Mouse (Mus musculus) lung, adult 18-20 months (tissue): ENCODE results near the gene Gnas.
"Not testable (repeated sequence)": the region's sequence is repeated elsewhere in the genome, so short reads cannot be mapped to it uniquely, and the experiment has no call there.

Source experiments
- DNase-seq, 2 experiments: peaks; one replicate each; pipeline ENCODE4 v3.0.0; 2022; ENCODE audit warnings: mixed read lengths in 2 of 2

Gene Gnas

DNA sequence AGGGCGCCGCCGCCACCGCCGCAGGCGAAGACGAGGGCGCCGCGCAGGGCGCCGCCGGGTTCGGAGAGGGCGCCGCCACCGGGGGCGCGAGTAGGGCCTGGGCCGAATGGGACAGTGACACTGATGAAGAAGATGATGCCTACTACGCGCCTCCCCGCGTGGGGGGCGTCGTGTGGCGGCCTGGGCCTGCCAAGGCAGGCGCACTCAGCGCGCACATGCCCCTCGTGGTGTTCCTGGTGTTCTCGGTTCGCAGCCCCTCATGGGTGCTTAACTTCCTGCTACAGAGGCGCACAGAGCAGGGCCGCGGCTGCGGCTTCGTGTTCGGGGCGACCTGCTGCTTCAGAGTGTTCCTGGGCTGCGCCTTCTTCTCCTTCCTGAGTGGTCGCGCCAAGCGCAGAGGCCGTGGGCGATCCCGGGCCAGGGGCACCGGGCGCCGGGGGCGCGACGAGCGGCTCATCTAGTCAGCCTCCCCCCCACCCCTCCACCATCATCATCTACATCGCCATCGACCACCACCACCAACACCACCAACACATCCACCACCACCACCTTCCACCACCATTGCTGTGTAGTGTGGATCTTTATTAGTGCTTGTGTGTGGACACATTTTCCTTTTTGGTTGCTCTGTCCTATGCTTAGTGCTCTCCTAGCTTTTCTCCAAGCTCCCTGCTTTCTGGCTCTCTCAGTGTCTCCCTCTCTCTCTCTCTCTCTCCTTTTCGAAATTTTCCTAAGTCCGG lies 45.0 kb downstream of the Gnas start:
- DNase-seq = peak; percentile 24 to 44

DNA sequence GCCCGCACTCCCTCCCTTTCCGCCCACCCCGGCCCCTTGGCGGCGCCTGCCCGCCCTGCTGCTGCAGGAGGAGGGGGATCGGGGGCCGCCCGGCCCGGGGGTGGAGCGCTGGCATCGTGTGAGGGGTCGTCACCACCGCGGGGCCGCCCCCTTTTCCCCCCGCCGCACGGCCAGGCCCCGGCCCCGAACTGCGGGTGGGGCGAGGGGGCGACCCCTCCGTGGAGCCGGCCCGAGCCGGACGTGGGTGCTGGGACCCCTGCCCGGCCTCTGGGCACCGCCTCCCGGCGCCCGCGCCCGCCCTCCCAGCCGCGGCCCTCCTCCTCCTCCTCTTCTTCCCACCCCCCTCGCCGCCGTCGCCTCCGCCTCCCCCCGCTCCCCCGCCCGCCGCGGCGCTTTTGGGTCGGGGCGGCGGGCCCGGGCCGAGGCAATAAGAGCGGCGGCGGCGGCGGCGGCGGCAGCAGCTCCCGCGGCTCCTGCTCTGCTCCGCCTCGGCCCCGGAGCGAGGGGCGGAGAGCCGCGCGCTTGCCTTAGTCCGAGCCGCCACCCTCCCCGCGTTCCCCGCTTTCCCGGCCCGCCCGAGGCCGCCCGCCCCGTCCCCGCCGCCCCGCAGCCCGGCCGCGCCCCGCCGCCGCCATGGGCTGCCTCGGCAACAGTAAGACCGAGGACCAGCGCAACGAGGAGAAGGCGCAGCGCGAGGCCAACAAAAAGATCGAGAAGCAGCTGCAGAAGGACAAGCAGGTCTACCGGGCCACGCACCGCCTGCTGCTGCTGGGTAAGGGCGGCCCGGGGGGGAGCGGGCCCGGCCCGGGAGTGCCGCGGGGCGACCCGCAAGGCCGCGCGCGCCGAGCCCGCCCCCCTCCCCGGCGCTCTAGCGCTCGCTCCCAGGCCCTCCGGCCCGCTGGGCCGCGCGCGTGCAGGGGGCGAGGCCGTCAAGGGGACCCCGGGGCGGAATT lies 45.8 kb downstream of the Gnas start:
- peak; percentile 82 to 83 for DNase-seq

DNA sequence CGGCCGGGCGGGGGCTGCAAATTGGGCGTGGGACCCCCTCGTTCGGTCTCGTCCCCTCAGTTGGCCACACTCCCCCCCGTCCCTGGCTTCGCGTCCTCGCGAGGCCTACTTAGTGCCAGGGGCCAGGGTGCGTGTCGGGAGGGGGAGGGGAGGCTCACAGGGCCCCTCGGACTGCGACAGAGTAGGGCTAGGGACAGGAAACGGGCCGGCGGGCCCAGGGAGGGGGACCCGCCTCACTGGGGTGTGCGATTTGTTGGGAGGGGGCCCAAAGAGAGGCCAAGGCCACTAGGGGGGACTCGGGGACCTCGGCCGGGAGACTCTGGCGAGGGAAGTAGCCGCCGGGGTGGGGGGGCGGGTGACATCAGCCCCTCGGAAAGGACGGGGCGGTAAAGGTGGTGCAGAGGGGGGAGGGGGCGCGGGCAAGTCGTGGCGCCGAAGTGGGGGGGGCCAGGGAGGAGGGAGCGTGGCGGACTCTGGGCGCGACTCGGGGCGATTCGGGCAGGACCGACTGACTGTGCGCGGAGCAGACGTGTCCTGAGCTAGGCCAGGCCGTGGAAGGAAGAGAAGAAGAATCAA lies 46.6 kb downstream of the Gnas start:
- peak; percentile 72 to 77 for DNase-seq

DNA sequence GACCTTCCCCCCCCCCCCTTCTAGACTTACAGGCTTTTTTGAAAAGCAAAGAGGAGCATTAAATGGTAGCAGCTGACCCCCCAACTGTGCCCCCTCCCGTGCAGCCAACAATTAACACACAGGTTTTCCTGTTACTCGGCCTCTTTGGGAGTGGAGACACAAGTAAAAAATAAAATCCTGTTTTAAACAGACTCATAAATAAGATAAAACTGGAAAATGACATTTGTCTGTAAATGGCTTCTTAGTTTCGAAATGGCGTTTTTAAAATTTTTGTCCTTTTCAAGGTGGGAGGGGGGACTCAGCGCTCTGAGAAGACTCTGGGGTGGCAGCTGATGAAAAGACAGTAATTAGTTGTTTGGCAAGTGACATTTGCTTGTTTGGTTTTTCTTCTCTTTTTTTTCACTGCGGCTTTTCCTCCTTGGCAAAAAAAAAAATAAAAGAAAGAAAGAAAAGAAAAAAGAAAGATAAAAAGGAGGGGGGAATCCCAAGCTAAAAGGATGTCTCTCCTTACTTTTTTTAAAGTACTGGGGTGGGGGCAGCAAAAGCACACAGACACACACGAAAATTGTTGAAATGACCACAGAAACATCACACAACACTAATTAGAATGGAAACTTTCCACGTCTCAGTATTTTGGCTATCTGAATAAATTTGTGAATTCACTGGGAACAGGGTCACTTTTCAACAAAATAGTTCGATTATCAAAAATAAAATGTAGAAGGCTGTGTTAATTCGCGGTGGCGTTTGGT lies 47.3 kb downstream of the Gnas start:
- no peak for DNase-seq

DNA sequence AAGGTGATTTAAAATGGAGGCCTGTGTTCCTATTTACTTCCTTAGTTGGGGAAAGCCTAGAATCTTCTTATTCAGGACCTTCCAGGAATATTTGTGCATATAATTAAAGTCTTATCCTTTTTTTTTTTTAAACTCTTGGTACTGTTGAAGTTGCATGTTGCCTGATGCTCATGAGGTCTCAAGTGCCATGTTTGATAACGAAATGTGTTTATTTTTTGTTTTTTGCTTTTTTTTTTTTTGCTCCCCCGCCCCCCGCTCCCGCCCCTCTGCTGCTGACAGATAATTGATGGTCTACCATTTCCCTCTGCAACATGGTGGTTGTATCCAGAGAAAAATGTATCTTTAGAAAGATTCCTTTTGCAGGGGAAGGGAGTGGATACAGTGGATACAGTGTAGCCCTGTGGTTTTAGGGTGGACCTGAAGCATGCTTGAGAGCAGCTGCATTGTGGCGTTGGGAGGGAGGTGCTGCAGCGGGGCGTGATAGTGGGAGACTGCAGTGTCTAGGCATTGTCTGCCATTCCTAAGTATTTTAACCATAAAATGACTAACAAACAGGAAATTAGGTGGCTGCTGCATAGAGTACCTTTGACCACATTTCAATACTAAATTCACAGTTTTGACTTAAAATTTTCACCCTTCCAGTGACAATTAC lies 49.2 kb downstream of the Gnas start:
- DNase-seq = peak in 1 of 2 experiments; percentile 33

DNA sequence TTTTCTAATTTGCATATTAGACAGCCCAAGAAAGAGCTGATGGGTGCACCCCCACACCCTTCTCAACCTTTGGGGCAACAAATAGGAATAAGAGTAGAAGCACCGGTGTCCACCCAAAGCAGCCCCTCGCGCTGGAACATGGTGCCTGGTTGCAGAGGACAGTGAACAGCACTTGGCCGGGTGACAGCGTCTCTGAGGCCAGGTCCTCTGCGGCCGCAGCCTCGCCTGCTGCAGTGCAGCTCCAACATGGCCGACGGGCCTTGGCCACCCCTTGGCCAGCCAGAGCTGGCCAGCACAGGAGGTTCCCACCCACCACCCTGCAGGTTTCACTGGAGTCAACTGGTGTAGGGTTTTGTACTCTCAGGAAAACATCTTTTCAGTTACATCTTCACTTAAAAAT lies 50.3 kb downstream of the Gnas start:
- DNase-seq = no peak

DNA sequence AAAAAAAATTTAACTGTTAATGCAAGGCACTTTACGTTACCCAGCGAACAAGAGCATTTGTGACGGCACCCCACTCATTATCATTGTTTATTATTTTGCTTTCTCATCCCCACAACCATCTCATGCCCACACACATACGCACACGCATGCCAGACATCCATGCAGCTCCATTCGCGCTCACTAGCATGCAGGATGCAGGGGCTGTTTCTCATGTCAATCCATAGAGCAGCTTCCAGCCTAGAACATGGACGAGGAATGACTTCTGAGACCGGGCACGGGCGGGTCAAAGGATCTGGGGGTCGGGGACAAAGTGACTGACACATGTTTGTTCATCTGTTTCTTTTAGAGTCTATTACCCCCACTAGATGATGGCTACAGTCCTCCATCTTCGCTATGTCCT lies 53.2 kb downstream of the Gnas start:
- DNase-seq = no peak

DNA sequence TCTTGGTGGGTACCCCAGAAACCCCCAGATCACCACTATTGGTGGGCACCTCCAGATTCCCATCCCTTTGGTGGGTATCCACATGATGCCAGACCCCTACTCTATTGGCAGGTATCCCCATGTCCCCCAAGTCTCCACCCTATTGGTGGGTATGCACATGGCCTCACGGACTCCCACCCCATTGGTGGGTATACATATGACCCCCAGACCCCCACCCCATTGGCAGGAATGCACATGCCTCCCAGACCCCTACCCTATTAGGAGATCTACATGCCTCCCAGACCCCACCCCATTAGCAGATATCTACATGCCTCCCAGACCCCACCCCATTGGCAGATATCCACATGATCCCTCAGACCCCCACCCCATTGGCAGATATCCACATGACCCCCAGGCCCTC lies 55.6 kb downstream of the Gnas start:
- DNase-seq = no peak

DNA sequence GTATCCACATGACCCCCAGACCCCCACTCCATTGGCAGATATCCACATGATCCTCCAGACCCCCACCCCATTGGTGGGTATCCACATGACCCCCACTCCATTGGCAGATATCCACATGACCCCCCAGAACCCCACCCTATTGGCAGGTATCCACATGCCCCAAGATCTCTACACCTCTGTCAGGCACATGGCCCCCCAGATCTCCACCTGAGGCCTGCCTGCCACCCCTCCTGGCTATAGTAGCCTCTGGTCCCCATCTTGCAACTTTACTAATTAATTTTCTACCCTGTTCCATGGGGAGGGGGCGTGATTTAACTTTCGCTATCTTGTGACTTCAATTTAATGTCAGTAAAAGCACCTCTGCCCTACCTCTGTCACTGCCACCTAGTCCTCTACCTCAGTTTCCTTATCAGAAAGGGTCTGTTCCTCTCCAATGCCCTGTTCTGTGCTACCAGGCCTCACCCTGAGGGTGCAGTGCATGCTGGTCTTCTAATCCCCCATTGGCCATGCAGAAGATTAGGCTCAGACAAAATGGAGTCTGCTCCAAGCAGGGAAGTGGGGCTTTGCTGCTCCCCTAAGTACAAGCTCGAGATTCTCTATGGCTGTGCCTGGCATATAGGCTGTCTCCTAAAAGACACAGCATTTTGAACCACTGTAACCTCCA lies 56.2 kb downstream of the Gnas start:
- no peak for DNase-seq

DNA sequence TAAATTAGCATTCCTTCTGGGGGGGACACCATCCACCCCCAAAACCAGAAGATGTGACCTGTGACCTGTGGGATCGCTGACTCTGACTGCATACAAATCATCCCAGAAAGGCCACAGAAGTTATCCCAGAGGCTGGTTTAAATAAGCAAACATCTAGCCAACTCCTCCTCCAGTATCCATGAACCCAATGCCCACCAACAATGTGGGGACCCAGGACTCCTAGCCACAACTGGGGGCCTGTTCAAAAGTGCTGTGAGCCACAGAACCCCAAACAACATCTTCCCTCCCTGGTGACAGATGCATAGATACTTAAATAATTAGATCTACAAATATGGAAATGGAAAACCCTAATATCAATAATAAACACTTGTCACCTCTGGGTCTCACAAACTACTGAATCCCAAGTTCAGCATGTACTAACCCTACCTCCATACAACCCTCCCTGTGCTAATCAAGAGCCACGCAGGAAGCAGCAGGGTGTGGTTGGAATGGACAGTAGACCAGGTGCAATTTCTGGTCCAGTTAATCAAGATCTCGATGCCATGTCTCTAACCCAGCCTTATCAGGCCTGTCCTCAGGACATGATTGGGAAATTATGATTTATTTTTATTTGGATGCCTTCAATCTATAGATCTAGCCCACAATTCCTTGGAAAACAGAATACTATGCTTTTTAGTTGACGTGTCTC lies 56.9 kb downstream of the Gnas start:
- no peak for DNase-seq

DNA sequence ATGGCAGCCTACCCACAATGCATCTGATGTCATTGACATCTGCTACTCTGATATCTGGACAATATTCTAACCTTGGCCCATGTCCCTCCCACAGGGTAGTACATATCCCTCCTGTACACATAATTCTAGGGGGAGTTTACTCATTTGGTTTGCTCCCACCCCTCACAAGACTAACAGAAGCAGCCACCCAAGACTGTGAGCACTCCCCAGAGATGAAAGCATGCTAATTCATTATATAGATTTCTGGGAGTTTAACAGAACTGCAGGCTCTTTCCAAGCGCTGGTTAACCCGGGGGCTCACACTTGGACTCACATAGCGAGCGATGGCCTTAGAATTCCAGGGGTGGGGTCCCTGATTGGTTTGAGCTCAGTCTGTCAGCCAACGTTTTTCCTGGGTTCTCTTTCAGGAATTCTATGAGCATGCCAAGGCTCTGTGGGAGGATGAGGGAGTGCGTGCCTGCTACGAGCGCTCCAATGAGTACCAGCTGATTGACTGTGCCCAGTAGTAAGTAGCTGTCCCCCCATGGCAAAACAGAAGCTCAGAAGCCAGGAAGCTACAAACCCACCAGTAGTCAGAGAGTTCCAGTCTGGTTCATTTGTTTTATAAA lies 58.8 kb downstream of the Gnas start:
- no peak for DNase-seq

DNA sequence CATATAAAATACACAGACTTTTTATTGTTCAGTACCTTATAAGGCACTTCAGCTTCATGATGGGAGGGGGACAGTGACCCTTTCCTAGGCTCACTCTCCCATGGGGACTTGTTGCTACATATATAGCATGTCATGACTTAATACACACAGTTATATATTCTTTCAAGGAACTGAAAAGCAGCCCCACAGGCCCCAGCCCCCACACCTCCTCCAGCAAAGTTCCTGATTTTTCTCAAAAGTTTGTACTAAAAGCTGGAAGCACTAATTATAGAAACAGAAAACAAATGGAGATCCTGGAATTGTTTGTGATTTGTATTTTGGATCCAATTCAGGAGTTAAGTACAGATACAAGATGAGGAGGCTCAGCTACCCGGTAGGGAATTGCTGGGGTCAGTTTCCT lies 59.4 kb downstream of the Gnas start:
- DNase-seq = no peak

DNA sequence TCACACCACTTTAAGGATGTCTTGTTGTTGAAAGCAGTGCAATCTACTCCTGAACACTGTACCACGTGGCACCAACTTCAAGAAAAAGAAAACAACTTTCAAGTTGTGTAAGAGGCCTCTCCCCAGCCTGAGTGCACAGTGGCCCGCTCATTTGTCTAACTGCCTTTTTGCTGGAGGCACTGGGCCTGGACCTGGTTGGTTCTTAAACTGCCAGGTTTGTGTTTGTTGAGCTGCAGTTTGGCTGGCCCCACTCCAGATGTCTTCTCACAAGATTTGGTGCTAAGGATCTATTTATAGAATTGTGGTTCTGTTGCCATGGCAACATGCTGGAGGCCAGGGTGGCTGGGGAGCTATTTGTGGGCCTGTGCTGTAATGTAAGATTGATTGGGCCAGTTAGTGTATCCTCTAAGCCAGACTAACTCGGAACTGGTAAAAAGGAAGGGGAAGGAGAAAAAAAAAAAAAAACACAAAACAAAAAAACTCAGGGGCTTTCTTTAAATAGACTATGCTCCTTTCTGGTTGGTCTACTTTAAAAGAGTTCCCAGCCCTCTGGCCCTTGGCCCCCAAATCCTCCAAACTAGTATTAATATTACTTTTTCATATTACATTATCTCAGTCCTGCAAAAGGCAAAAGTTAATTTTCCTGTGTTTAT lies 60.0 kb downstream of the Gnas start:
- DNase-seq = peak; percentile 91 to 94

DNA sequence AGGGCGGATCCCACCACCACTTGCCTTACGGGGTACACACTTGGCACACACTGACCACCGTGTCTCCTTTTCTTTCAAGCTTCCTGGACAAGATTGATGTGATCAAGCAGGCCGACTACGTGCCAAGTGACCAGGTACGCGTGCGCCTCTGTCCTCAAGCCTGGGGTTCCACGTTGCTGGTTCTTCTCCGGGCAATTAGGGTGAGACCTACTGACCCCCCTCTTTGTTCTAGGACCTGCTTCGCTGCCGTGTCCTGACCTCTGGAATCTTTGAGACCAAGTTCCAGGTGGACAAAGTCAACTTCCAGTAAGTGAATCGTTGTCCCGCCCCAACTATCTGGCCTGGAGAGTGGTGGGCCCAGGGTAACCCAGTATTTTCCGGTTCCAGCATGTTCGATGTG lies 60.9 kb downstream of the Gnas start:
- no peak for DNase-seq

DNA sequence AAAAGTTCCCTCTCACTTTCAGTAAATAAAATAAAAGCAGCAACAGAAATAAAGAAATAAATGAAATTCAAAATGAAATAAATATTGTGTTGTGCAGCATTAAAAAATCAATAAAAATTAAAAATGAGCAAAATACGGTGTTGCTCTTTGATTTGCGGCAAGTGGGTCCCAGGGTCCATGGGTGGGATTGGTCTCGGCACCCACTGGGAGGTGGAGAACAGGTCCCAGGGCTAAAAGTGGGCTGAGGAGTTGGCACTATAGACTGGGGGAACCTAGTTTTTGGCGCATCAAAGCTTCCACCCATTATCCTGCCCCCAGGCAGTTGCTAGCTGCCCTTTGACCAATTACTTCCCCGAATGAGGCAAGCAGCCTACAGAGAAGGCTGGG lies 62.5 kb downstream of the Gnas start, which contains the start of gene Gm20721:
TSS of gene Gm20721 (minus strand) at position 101 of the 387 bp plus-strand sequence.
- no peak for DNase-seq

DNA sequence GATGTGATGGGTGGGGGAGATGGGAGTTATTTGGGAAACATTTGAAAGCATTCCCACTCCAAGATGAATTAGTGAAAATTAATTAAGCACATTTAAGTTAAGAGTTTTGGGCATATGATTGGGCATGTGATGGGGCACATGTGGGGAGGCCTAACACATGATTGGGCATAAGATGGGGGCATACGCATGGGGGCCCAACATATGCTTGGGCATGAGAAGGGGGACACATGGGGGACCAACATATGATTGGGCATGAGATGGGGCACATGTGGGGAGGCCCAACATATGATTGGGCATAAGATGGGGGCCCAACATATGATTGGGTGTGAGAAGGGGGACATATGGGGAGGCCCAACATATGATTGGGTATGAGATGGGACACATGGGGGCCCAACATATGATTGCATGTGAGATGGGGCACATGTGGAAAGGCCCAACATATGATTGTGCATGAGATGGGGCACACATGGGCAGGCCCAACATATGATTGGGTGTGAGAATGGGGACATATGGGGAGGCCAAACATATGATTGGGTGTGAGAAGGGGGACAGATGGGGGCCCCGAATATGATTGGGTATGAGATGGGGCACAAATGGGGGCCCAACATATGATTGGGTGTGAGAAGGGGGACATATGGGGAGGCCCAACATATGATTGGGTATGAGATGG lies 63.0 kb downstream of the Gnas start:
- not testable (repeated sequence) for DNase-seq

DNA sequence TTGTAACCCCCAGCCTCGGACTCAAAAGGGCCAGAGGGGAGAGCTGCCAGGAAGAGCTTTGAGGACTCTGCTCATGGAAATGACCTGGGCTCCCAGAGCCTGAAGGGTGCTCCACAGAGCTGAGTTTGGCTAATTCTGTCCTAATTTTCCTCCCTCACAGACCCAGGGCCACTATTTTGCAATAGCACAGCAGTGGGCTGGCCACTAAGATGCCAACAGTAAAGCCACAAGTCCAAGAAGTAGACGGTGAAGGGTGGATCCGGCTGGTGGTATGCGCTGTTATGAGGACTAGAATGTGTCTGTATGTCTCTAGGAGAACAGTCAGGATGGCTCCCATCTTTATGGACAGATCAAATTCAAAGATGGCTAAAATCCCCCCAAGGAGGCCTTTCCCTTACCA lies 74.4 kb downstream of the Gnas start:
- DNase-seq = no peak

DNA sequence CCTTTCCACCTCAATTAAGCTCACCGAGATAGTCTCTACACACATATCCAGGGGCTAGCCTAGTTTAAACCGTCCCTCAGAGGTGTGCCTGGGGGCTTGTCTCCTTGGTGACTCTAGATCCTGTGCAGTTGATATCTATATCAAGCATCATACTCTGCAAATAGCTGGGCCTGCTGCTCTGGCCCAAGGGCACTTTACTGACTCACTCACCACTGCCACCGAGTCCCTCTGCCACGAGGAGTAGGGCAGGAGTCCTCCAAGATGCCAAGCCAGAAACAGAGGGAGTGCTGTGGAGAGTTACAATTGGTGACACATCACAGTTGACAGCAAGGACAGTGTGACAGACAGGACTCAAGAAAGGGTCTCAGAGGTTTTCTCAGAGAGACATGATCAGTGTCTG lies 75.5 kb downstream of the Gnas start:
- DNase-seq = no peak

DNA sequence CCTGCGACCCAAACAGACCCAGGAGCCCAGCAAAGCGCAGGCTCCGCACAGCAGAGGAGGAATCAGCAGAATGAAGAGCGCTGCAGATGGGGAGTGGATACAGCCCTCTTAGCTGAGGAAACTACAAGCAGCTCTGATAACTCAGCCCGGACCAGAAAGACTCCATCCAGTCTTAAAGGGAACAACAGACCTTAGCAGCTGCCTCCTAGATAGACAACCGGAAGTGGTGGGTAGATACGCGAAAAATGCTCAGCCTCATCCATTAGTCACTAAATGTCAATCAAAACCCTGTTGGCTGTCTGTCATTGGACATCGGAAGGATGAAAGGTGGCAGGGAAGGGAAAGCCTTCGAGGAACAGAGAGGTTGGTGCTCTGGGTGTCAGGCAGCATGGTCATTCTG lies 82.5 kb downstream of the Gnas start:
- no peak for DNase-seq

DNA sequence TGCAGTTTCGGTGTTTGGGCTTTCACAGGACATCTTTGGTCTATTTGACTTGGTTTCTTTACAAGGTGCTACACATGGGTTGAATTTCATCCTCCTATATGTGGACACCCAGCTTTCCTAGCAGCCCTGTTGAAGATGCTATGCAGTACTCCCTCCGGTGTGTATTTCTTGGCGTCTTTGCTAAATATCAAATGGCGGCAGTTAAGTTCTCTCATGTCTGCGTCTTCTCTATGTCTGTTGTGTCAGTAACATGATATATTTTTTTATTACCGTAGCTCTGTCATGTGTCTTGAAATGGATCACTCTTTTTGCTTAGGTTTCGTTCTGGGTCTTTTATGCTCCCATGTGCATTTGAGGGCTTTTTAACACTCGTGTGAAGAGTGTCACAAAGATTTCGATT lies 96.9 kb downstream of the Gnas start:
- no peak for DNase-seq
